Mouse (Mus musculus) intestine, postnatal 0 days (tissue): ENCODE data around the gene Smoc2. TPM values are rescaled to one million over a fixed set of nuclear protein-coding genes. Genes with fewer than 3 reads are reported as not detected.

Experiments
- ATAC-seq: fragments of 200-750 bp; cut with Nextera tagmentation; 2 replicates; pipeline ENCODE4 v1.8.0; 2017; ENCODE audit warnings: mild to moderate bottlenecking, moderate TSS enrichment, moderate library complexity
- H3K27ac ChIP-seq: fragments of 300-500 bp; sonication (generic); 2 replicates; pipeline ENCODE4 v1.5.1; 2014; ENCODE audit warnings: mild to moderate bottlenecking, low read depth, low read length, moderate library complexity
- H3K27me3 ChIP-seq: fragments of 300-500 bp; sonication (generic); replicated peaks from 2 replicates; pipeline ENCODE4 v1.6.1; 2014; ENCODE audit warnings: low read length, mixed read lengths; ENCODE audit not compliant: control insufficient read depth, insufficient read depth
- H3K36me3 ChIP-seq: fragments of 300-500 bp; sonication (generic); 2 replicates; pipeline ENCODE4 v1.6.1; 2014; ENCODE audit warnings: mild to moderate bottlenecking, moderate library complexity; ENCODE audit not compliant: control insufficient read depth, insufficient read depth
- H3K4me1 ChIP-seq: fragments of 300-500 bp; sonication (generic); replicated peaks from 2 replicates; pipeline ENCODE4 v1.6.1; 2014; ENCODE audit warnings: antibody characterized with exemption, low read length, mixed read lengths; ENCODE audit not compliant: control insufficient read depth, insufficient read depth
- H3K4me2 ChIP-seq: fragments of 300-500 bp; sonication (generic); replicated peaks from 2 replicates; pipeline ENCODE4 v1.6.1; 2014; ENCODE audit warnings: low read depth, mild to moderate bottlenecking, moderate library complexity
- H3K4me3 ChIP-seq: fragments of 300-500 bp; sonication (generic); 2 replicates; pipeline ENCODE4 v1.5.1; 2014; ENCODE audit warnings: low read depth, low read length
- H3K9ac ChIP-seq: fragments of 300-500 bp; sonication (generic); 2 replicates; pipeline ENCODE4 v1.6.1; 2014; ENCODE audit warnings: mild to moderate bottlenecking, low read depth, low read length
- H3K9me3 ChIP-seq: fragments of 300-500 bp; sonication (generic); 2 replicates; pipeline ENCODE4 v1.6.1; 2016; ENCODE audit warnings: mixed run types; ENCODE audit not compliant: control insufficient read depth
- CTCF ChIP-seq: sonication (generic); IDR thresholded peaks from 2 replicates; pipeline ENCODE4 v1.5.1; 2016; ENCODE audit warnings: low read depth, mild to moderate bottlenecking, control low read depth, antibody characterized with exemption, moderate library complexity
- WGBS: fragments of 180-500 bp; shearing (Covaris S2); extraction: QIAGEN DNeasy Blood & Tissue Kit; methylation state at CpG from one replicate; pipeline ENCODE4 v1.1.7; 2014; 5-methylcytosine and 5-hydroxymethylcytosine counted together
- polyA plus RNA-seq: library from polyadenylated mRNA; unstranded; fragments of >200 nt; fragmentation: Nextera tagmentation; extraction: Ambion mirVana; gene quantifications from 2 replicates; pipeline ENCODE4 v1.2.1, GENCODE M21; 2015

Gene Smoc2
- polyA plus RNA-seq, 1 experiment from 2014 or later = 62.7 TPM

DNA sequence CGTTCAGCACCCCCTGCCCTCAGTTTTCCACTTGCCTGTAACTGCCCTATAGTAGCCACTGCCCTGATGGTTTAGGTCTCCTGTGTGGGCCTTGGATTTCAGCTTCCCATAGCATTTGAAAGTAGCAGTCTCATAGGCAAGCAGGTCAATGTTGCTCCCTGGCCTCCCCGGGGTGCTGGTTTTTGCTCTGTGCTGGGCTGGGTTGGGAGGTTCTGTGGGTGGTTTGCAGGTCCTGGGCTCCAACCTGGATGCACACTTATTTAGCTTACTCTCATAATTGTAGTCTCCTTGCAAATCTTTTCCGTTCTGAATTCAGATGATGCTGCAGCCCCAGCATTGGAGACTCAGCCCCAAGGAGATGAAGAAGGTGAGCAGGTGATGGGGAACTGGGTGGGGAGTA lies 67.6 kb downstream of the Smoc2 start:
- ATAC-seq = no peak
- H3K4me3 ChIP-seq = no peak overlapping the region
- no peak overlapping the region for H3K27ac ChIP-seq
- H3K27me3 ChIP-seq = no peaks in the 10 kb centered on the region
- H3K36me3 ChIP-seq = peaks cover 4% of the 10 kb centered on the region; the same call in 1 of the 2 replicates
- WGBS = 80% methylated on average over 3 of the region's 3 CpGs
- H3K4me2 ChIP-seq = no peak overlapping the region
- no peaks in the 10 kb centered on the region for H3K9me3 ChIP-seq
- H3K9ac ChIP-seq = no peak overlapping the region
- H3K4me1 ChIP-seq = no peaks in the 10 kb centered on the region
- no peak for TF ChIP-seq CTCF

DNA sequence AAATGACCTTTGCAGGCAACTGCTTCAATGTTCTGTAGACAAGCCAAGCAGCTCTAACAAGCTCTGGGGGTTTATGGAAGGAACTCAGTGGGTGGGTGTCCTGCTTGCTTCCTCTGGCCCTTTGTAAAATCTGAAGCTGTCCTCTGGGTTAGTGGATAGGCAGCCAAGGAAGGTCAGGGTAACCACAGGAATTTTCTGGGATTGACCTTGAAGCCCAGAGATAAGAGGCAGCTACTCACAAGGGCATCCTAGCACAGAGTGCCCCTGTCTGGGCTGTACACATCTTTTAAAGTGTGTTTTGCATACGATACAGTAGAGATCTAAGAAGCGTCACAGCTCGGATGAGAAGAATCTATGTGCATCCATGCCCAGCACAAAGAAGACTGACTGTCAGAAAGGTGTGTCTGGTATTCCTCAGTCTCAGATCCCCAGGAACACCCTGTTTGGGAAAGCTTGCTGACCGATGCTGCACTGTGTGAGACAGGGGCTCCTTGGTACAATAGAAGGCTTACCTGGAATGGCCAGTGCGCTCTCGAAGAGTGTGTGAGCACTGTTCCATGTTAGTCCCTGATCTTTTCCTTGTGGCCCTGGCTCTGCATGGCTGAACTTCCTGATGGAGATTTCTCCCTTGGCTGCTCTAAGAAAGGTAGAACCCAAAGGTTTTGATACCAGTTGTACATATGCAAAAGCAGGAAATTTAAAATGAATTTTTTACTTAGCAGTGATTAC lies 69.9 kb downstream of the Smoc2 start:
- Histone ChIP-seq H3K9me3 (no peaks in the 10 kb centered on the region), H3K4me2 (no peak overlapping the region), H3K27me3 (no peaks in the 10 kb centered on the region), H3K4me1 (no peaks in the 10 kb centered on the region; the same call in 1 of the 2 replicates), H3K36me3 (no peaks in the 10 kb centered on the region; the same call in 1 of the 2 replicates), H3K9ac (no peak overlapping the region), H3K27ac (no peak overlapping the region), H3K4me3 (no peak overlapping the region)
- no peak for ATAC-seq
- WGBS = 79% methylated on average over 6 of the region's 6 CpGs
- TF ChIP-seq CTCF = no peak

DNA sequence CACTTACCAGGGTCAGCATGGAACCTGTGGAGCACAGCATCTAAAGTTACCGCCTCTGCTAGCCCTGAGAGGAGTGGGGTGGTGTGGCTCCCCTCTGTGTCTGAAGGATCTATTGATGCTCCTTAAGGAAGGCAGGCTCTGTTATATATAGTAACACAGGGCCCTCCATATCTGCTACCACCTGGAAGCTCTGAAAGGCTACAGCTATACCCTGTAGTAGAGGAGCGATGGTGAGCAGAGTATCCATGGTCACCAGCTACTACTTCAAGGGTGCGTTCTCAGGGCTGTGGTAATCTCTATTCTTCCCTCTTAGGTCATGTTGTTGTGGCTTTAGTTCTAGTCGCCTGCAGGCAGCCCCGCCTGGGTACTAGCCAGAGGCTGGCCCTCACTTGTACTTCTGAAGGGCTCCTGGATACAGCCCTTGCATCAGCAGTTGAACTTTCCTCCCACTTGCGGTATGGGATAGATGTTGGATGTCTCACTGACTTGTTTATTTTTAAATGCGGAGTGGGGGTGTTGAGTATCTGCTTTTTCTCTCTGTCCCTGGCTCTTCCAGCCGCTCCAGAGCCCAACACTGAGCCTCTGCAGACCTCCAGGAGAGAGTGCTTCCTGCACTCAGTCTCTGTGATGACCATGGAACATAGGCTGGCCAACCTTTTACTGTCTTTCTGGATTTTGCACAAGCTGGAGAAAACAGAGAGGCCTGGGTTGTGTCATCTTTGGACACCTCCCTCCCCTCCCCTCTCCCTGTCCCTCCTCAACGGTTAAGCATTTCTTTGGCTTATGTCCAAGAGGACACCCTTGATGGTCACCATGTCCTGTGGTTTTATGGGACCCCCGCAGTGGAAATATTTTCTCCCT lies 74.1 kb downstream of the Smoc2 start:
- H3K9me3 ChIP-seq = no peaks in the 10 kb centered on the region
- no peak overlapping the region for H3K27ac ChIP-seq
- H3K4me3 ChIP-seq = no peak overlapping the region
- H3K36me3 ChIP-seq = no peaks in the 10 kb centered on the region
- TF ChIP-seq CTCF = no peak
- peak; percentile 25; the same call in 1 of the 2 replicates for ATAC-seq
- WGBS = 62% methylated on average over 10 of the region's 10 CpGs
- no peaks in the 10 kb centered on the region for H3K27me3 ChIP-seq
- no peaks in the 10 kb centered on the region; the same call in 1 of the 2 replicates for H3K4me1 ChIP-seq
- H3K9ac ChIP-seq = no peak overlapping the region
- H3K4me2 ChIP-seq = no peak overlapping the region

DNA sequence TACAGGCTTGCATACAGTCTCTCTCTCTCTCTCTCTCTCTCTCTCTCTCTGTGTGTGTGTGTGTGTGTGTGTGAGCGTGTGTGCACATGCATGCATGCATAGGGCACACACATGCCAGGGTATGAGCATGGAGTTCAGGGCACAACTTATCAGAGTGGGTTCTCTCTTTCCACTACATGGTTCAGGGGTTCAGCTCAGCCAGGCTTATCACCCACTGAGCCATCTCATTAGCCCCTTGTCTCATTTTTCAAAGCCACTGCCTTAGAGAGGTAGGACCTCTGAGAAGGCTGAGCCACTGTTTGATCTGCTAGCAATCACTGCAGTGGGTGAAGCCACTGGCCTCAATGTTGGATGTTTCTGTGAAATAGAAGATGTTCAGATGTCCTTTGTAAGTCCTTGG lies 82.2 kb downstream of the Smoc2 start:
- WGBS = 100% methylated on average over 1 of the region's 1 CpGs

DNA sequence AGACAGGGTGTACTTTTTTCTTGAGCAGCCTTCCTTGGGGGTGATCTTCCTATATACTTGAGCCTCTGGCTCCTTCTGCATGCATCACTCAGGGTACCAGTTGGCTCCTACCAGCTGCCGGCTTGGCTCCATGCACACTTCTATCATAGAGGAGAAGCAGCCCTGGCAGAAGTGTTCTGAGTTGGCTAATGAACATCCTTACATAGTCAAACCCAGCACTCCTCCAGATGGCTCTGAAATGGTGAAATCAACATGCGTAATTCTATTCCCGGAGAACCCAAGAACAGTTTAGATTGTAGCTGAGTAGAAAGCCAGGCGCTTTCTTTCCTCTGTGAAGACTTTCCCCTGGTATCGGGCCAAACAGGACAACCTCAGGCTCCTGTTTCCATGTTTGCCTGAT lies 91.2 kb downstream of the Smoc2 start:
- H3K36me3 ChIP-seq = no peaks in the 10 kb centered on the region; the same call in 1 of the 2 replicates
- no peak overlapping the region for H3K4me2 ChIP-seq
- TF ChIP-seq CTCF = no peak
- no peak for ATAC-seq
- no peak overlapping the region for H3K4me3 ChIP-seq
- H3K9me3 ChIP-seq = no peaks in the 10 kb centered on the region
- no peaks in the 10 kb centered on the region for H3K27me3 ChIP-seq
- 82% methylated on average over 5 of the region's 5 CpGs for WGBS
- no peaks in the 10 kb centered on the region for H3K4me1 ChIP-seq
- no peak overlapping the region for H3K9ac ChIP-seq
- no peak overlapping the region for H3K27ac ChIP-seq

More for the DNA sequence above, 82.2 kb downstream of the Smoc2 start:
- Histone ChIP-seq H3K27ac (no peak overlapping the region), H3K4me1 (no peaks in the 10 kb centered on the region), H3K4me3 (no peak overlapping the region), H3K9me3 (no peaks in the 10 kb centered on the region), H3K4me2 (no peak overlapping the region), H3K36me3 (no peaks in the 10 kb centered on the region; the same call in 1 of the 2 replicates), H3K27me3 (no peaks in the 10 kb centered on the region), H3K9ac (no peak overlapping the region)
- no peak for ATAC-seq
- TF ChIP-seq CTCF = no peak

DNA sequence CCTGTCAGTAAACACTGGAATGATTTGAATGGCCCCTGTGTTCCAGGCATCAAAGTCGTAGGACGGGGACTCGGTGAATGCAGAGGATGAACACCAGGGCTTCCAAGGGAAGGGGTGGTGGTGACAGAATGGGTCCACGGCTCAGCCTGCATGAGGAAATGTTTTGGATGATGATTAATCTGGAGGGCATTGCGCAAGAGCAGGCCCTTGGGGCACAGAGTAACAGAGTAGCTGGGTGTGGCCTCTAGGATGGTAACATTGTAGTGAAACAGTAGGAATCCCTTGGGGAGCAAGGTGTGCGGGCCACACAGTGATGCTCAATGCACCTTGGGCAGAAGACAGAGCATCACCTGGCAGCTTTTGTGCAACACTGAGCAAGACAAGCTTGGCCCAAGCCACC lies 92.3 kb downstream of the Smoc2 start:
- 44% methylated on average over 6 of the region's 6 CpGs for WGBS
- H3K27me3 ChIP-seq = no peaks in the 10 kb centered on the region
- ATAC-seq = peak; percentile 54; the same call in 1 of the 2 replicates
- H3K4me2 ChIP-seq = no peak overlapping the region
- no peak overlapping the region for H3K27ac ChIP-seq
- H3K4me1 ChIP-seq = no peaks in the 10 kb centered on the region
- no peak overlapping the region for H3K9ac ChIP-seq
- no peak overlapping the region for H3K4me3 ChIP-seq
- H3K9me3 ChIP-seq = no peaks in the 10 kb centered on the region
- TF ChIP-seq CTCF = no peak
- H3K36me3 ChIP-seq = no peaks in the 10 kb centered on the region
